Mouse (Mus musculus) stomach, embryonic 15.5 days (tissue): Measurements from ENCODE around the gene Mogat2. TPM values are rescaled to one million over a fixed set of nuclear protein-coding genes. Genes with fewer than 3 reads are reported as not detected.
A peak's percentile ranks its signal among the peaks of the same experiment; 100 is the strongest.

Experiments
- ATAC-seq: fragments of 200-750 bp; cut with Nextera tagmentation; 2 replicates; pipeline ENCODE4 v1.8.0; 2017; ENCODE audit warnings: low read depth, moderate number of reproducible peaks, moderate TSS enrichment; ENCODE audit not compliant: insufficient read depth, low FRiP score
- H3K27ac ChIP-seq: fragments of 300-500 bp; sonication (generic); 2 replicates; pipeline ENCODE4 v1.5.1; 2015; ENCODE audit warnings: mild to moderate bottlenecking, inconsistent platforms
- H3K27me3 ChIP-seq: fragments of 300-500 bp; sonication (generic); replicated peaks from 2 replicates; pipeline ENCODE4 v1.6.1; 2015; ENCODE audit warnings: inconsistent platforms
- H3K36me3 ChIP-seq: fragments of 300-500 bp; sonication (generic); 2 replicates; pipeline ENCODE4 v1.6.1; 2015; ENCODE audit warnings: inconsistent platforms
- H3K4me1 ChIP-seq: fragments of 300-500 bp; sonication (generic); 2 replicates; pipeline ENCODE4 v1.6.1; 2015; ENCODE audit warnings: inconsistent platforms
- H3K4me2 ChIP-seq: fragments of 300-500 bp; sonication (generic); 2 replicates; pipeline ENCODE4 v1.6.1; 2015; ENCODE audit warnings: mild to moderate bottlenecking, inconsistent platforms
- H3K4me3 ChIP-seq: fragments of 300-500 bp; sonication (generic); replicated peaks from 2 replicates; pipeline ENCODE4 v1.5.1; 2015; ENCODE audit warnings: inconsistent platforms
- H3K9ac ChIP-seq: fragments of 300-500 bp; sonication (generic); 2 replicates; pipeline ENCODE4 v1.6.1; 2015; ENCODE audit warnings: inconsistent platforms
- H3K9me3 ChIP-seq: fragments of 300-500 bp; sonication (generic); 2 replicates; pipeline ENCODE4 v1.6.1; 2016; ENCODE audit warnings: inconsistent platforms
- WGBS: fragments of 180-500 bp; shearing (Covaris S2); methylation state at CpG from one replicate; pipeline ENCODE4 v1.1.7; 2015; 5-methylcytosine and 5-hydroxymethylcytosine counted together
- polyA plus RNA-seq: library from polyadenylated mRNA; unstranded; fragments of >200 nt; fragmentation: Nextera tagmentation; extraction: Ambion mirVana; gene quantifications from 2 replicates; pipeline ENCODE4 v1.2.1, GENCODE M21; 2015

The Mogat2 gene
- polyA plus RNA-seq, 1 experiment from 2014 or later, result 28.1 TPM

- Histone ChIP-seq H3K9me3 (no peaks in the 10 kb centered on the region), H3K27me3 (peaks cover 44% of the 10 kb centered on the region), H3K4me3 (no peak overlapping the region), H3K4me1 (peaks cover 26% of the 10 kb centered on the region), H3K27ac (no peak overlapping the region), H3K4me2 (no peak overlapping the region), H3K9ac (no peak overlapping the region), H3K36me3 (no peaks in the 10 kb centered on the region)
- no peak for ATAC-seq
Measured at GRCm38 (mm10) chr7:99264597-99264996, 26.2 kb upstream of the Mogat2 start.

- Histone ChIP-seq H3K9ac (no peak overlapping the region), H3K4me1 (peaks cover 16% of the 10 kb centered on the region), H3K27ac (no peak overlapping the region), H3K4me3 (no peak overlapping the region), H3K4me2 (no peak overlapping the region), H3K9me3 (no peaks in the 10 kb centered on the region), H3K36me3 (no peaks in the 10 kb centered on the region), H3K27me3 (peaks cover 33% of the 10 kb centered on the region)
- 54% methylated on average over 4 of the region's 4 CpGs for whole genome bisulfite sequencing
- no peak for ATAC-seq
Measured at GRCm38 (mm10) chr7:99263509-99263908, 25.1 kb upstream of the Mogat2 start.

GRCm38 (mm10) chr7:99261900-99262299, 23.5 kb upstream of the Mogat2 start:
- Histone ChIP-seq H3K9me3 (no peaks in the 10 kb centered on the region), H3K9ac (no peak overlapping the region), H3K4me1 (no peaks in the 10 kb centered on the region), H3K4me2 (no peak overlapping the region), H3K36me3 (no peaks in the 10 kb centered on the region), H3K4me3 (no peak overlapping the region), H3K27me3 (peaks cover 17% of the 10 kb centered on the region), H3K27ac (no peak overlapping the region)
- ATAC-seq, result no peak
- WGBS, result 50% methylated on average over 3 of the region's 3 CpGs

GRCm38 (mm10) chr7:99255006-99255405, 16.6 kb upstream of the Mogat2 start:
- no peak overlapping the region for H3K9ac ChIP-seq
- no peaks in the 10 kb centered on the region for H3K36me3 ChIP-seq
- no peak overlapping the region for H3K27ac ChIP-seq
- whole genome bisulfite sequencing, result 84% methylated on average over 7 of the region's 7 CpGs
- H3K4me2 ChIP-seq, result no peak overlapping the region
- H3K4me1 ChIP-seq, result no peaks in the 10 kb centered on the region
- no peak overlapping the region for H3K4me3 ChIP-seq
- no peaks in the 10 kb centered on the region for H3K27me3 ChIP-seq
- ATAC-seq, result no peak
- no peaks in the 10 kb centered on the region for H3K9me3 ChIP-seq

- no peaks in the 10 kb centered on the region for H3K36me3 ChIP-seq
- no peak for ATAC-seq
- no peaks in the 10 kb centered on the region for H3K4me1 ChIP-seq
- 32% methylated on average over 9 of the region's 9 CpGs for WGBS
- H3K27me3 ChIP-seq, result no peaks in the 10 kb centered on the region
- H3K4me3 ChIP-seq, result no peak overlapping the region
- H3K27ac ChIP-seq, result no peak overlapping the region
- H3K9ac ChIP-seq, result no peak overlapping the region
- no peaks in the 10 kb centered on the region for H3K9me3 ChIP-seq
- no peak overlapping the region for H3K4me2 ChIP-seq
Measured at GRCm38 (mm10) chr7:99250386-99250785, 12.0 kb upstream of the Mogat2 start.

GRCm38 (mm10) chr7:99249582-99249911, 11.1 kb upstream of the Mogat2 start:
- no peaks in the 10 kb centered on the region for H3K9me3 ChIP-seq
- peak overlapping the region; percentile 41 for H3K4me3 ChIP-seq
- no peaks in the 10 kb centered on the region for H3K4me1 ChIP-seq
- H3K36me3 ChIP-seq, result no peaks in the 10 kb centered on the region
- no peak overlapping the region for H3K27ac ChIP-seq
- H3K9ac ChIP-seq, result no peak overlapping the region
- H3K4me2 ChIP-seq, result peak overlapping the region; percentile 83
- H3K27me3 ChIP-seq, result no peaks in the 10 kb centered on the region
- WGBS, result 3% methylated on average over 10 of the region's 10 CpGs
- no peak for ATAC-seq

GRCm38 (mm10) chr7:99248906-99249581, 10.6 kb upstream of the Mogat2 start:
- no peak for ATAC-seq
- Histone ChIP-seq H3K9ac (no peak overlapping the region), H3K4me3 (peak overlapping the region; percentile 41), H3K9me3 (no peaks in the 10 kb centered on the region), H3K36me3 (no peaks in the 10 kb centered on the region), H3K4me2 (peak overlapping the region; percentile 83), H3K27me3 (no peaks in the 10 kb centered on the region), H3K27ac (no peak overlapping the region), H3K4me1 (no peaks in the 10 kb centered on the region)
- WGBS, result 3% methylated on average over 43 of the region's 44 CpGs

GRCm38 (mm10) chr7:99248157-99248742, 9.8 kb upstream of the Mogat2 start:
- WGBS, result 42% methylated on average over 5 of the region's 5 CpGs
- Histone ChIP-seq H3K4me3 (no peak overlapping the region), H3K27ac (no peak overlapping the region), H3K9me3 (no peaks in the 10 kb centered on the region), H3K4me2 (no peak overlapping the region), H3K9ac (no peak overlapping the region), H3K4me1 (no peaks in the 10 kb centered on the region), H3K27me3 (no peaks in the 10 kb centered on the region), H3K36me3 (no peaks in the 10 kb centered on the region)
- no peak for ATAC-seq

GRCm38 (mm10) chr7:99242097-99242496, 3.7 kb upstream of the Mogat2 start:
- Histone ChIP-seq H3K9me3 (no peaks in the 10 kb centered on the region), H3K4me2 (no peak overlapping the region), H3K9ac (no peak overlapping the region), H3K36me3 (no peaks in the 10 kb centered on the region), H3K4me3 (no peak overlapping the region), H3K27me3 (no peaks in the 10 kb centered on the region), H3K27ac (no peak overlapping the region), H3K4me1 (peaks cover 7% of the 10 kb centered on the region; the same call in 1 of the 2 replicates)
- 92% methylated on average over 11 of the region's 11 CpGs for WGBS
- ATAC-seq, result no peak

- no peak overlapping the region for H3K27ac ChIP-seq
Measured at GRCm38 (mm10) chr7:99236888-99237660, 1.3 kb downstream of the Mogat2 start.

GRCm38 (mm10) chr7:99235657-99236056, 2.8 kb downstream of the Mogat2 start:
- Histone ChIP-seq H3K27ac (no peak overlapping the region), H3K36me3 (no peaks in the 10 kb centered on the region), H3K4me2 (no peak overlapping the region), H3K4me1 (peaks cover 7% of the 10 kb centered on the region; the same call in 1 of the 2 replicates), H3K4me3 (no peak overlapping the region), H3K27me3 (no peaks in the 10 kb centered on the region), H3K9ac (no peak overlapping the region), H3K9me3 (no peaks in the 10 kb centered on the region)
- ATAC-seq, result no peak
- 56% methylated on average over 2 of the region's 2 CpGs for WGBS

More at GRCm38 (mm10) chr7:99236888-99237660, 1.3 kb downstream of the Mogat2 start:
- no peak for ATAC-seq
- Histone ChIP-seq H3K4me3 (no peak overlapping the region), H3K4me1 (peaks cover 7% of the 10 kb centered on the region; the same call in 1 of the 2 replicates), H3K27me3 (no peaks in the 10 kb centered on the region), H3K4me2 (no peak overlapping the region), H3K36me3 (no peaks in the 10 kb centered on the region), H3K9me3 (no peaks in the 10 kb centered on the region), H3K9ac (no peak overlapping the region)
- WGBS, result 50% methylated on average over 8 of the region's 8 CpGs

GRCm38 (mm10) chr7:99234916-99235315, 3.5 kb downstream of the Mogat2 start:
- H3K4me1 ChIP-seq, result peaks cover 7% of the 10 kb centered on the region; the same call in 1 of the 2 replicates
- 44% methylated on average over 2 of the region's 2 CpGs for WGBS
- no peak overlapping the region for H3K4me2 ChIP-seq
- H3K9me3 ChIP-seq, result no peaks in the 10 kb centered on the region
- H3K9ac ChIP-seq, result no peak overlapping the region
- no peak overlapping the region for H3K27ac ChIP-seq
- H3K4me3 ChIP-seq, result no peak overlapping the region
- no peak for ATAC-seq
- H3K27me3 ChIP-seq, result no peaks in the 10 kb centered on the region
- no peaks in the 10 kb centered on the region for H3K36me3 ChIP-seq
